9 mouse cellular contexts compared by ENCODE assay signal in genomic region chr9:22226389-22226673, GRCm38 (mm10). TPM values are rescaled to one million over a fixed set of nuclear protein-coding genes. Genes with fewer than 3 reads are reported as not detected.
DNase-seq lines count a peak whose midpoint lies in the region; ATAC-seq and TF ChIP-seq lines count a peak whose summit lies in the region.
"Not testable (repeated sequence)": the region's sequence is repeated elsewhere in the genome, so short reads cannot be mapped to it uniquely, and the experiment has no call there.
"Had no signal": no experiment of that assay in that cellular context is flagged by ENCODE, and none has a peak within 500 bp of the region (broad histone marks: within the 10 kb centered on the region; RNA-seq: fewer than 3 reads in every experiment).

No protein-coding gene starts in this region.

- in situ Hi-C loops in ES-E14 (cut with MboI; ENCODE audit: low sequenced_read_pairs in 2 of 2, unreplicated experiment in 2 of 2) = loop anchor here in 1 of 2 experiments (10.0 kb wide), 1 partner anchor 442 kb away; no protein-coding TSS in a partner anchor

- H3K79me2 ChIP-seq in heart, adult 2 months (replicated peaks; ENCODE audit: control insufficient read depth, insufficient read depth, low read length) = not testable (repeated sequence)

- not testable (repeated sequence) for H3K4me1 ChIP-seq in ES-E14 (ENCODE audit: control insufficient read depth in 2 of 2, insufficient read depth in 2 of 2, low read length in 2 of 2, poor library complexity in 1 of 2); embryonic facial prominence, embryonic 14.5 days (ENCODE audit: control insufficient read depth, insufficient read depth, low read length); heart, adult 2 months (ENCODE audit: control insufficient read depth, insufficient read depth, low read length); hindbrain, embryonic 15.5 days (replicated peaks); limb, embryonic 10.5 days; lung, adult 2 months (ENCODE audit: control insufficient read depth, insufficient read depth, low read length); midbrain, postnatal 0 days (ENCODE audit: insufficient read depth, low read length); testis, adult 2 months (ENCODE audit: control insufficient read depth, insufficient read depth, low read length)

- H3K9me3 ChIP-seq in ES-E14 (ENCODE audit: control insufficient read depth, insufficient read depth, low read depth, low read length); embryonic facial prominence, embryonic 14.5 days (ENCODE audit: control insufficient read depth, low read length); hindbrain, embryonic 15.5 days; limb, embryonic 10.5 days (replicated peaks); midbrain, postnatal 0 days (ENCODE audit: low read length): not testable (repeated sequence)

- TF ChIP-seq CTCF in heart, adult 2 months (IDR thresholded peaks at IDR 0.05); lung, adult 2 months (IDR thresholded peaks at IDR 0.05; ENCODE audit: insufficient read depth, low read length); midbrain, postnatal 0 days (IDR thresholded peaks at IDR 0.05); testis, adult 2 months (IDR thresholded peaks at IDR 0.05; ENCODE audit: control insufficient read depth, insufficient read depth, insufficient replicate concordance, low read depth, low read length): not testable (repeated sequence)

- peak overlapping the region; percentile 93 to 99 for H3K4me3 ChIP-seq in ES-E14 (ENCODE audit: insufficient read depth in 1 of 2, low read depth in 1 of 2, low read length in 2 of 2, poor library complexity in 1 of 2, severe bottlenecking in 1 of 2)
- peak overlapping the region; percentile 74 for H3K4me3 ChIP-seq in embryonic facial prominence, embryonic 14.5 days (ENCODE audit: low read depth, low read length)
- peak overlapping the region; percentile 66 for H3K4me3 ChIP-seq in heart, adult 2 months
- peak overlapping the region; percentile 96 for H3K4me3 ChIP-seq in hindbrain, embryonic 15.5 days
- peak overlapping the region; percentile 86 for H3K4me3 ChIP-seq in limb, embryonic 10.5 days
- H3K4me3 ChIP-seq in lung, adult 2 months (replicated peaks; ENCODE audit: extremely low read depth, low read depth, low read length) = peak overlapping the region; percentile 98
- peak overlapping the region; percentile 73; the same call in 1 of the 2 replicates for H3K4me3 ChIP-seq in midbrain, postnatal 0 days (ENCODE audit: low read depth, low read length)
- H3K4me3 ChIP-seq in testis, adult 2 months (ENCODE audit: control insufficient read depth, low read depth, low read length) = peak overlapping the region; percentile 93

- not testable (repeated sequence) for TF ChIP-seq EP300 in heart, adult 2 months (IDR thresholded peaks at IDR 0.05; ENCODE audit: insufficient read depth, low read depth, low read length)

- intact Hi-C loops in heart, adult 2 months (cut with DNase I) = loop anchor here (5.0 to 10.0 kb wide), 3 partner anchors 81 to 152 kb away; partner anchors contain the start of genes Gm49318, Zfp653 and Zfp810

- not testable (repeated sequence) for DNase-seq in ES-E14 (ENCODE audit: low read depth, low spot score); embryonic facial prominence, embryonic 14.5 days (ENCODE audit: low spot score); heart, adult 2 months; limb, embryonic 10.5 days (ENCODE audit: low spot score); lung, adult 2 months; midbrain, postnatal 0 days (ENCODE audit: low spot score)

- not testable (repeated sequence) for H3K36me3 ChIP-seq in ES-E14 (ENCODE audit: control insufficient read depth, insufficient read depth, low read length, poor library complexity, severe bottlenecking); embryonic facial prominence, embryonic 14.5 days (ENCODE audit: control insufficient read depth, insufficient read depth, low read length); heart, adult 2 months (ENCODE audit: control insufficient read depth, insufficient read depth, low read length); hindbrain, embryonic 15.5 days; limb, embryonic 10.5 days; midbrain, postnatal 0 days (ENCODE audit: insufficient read depth, low read length); testis, adult 2 months (ENCODE audit: control insufficient read depth, insufficient read depth, low read length)

- ATAC-seq in embryonic facial prominence, embryonic 14.5 days (ENCODE audit: low read depth); hindbrain, embryonic 15.5 days (ENCODE audit: low FRiP score, low read depth); midbrain, postnatal 0 days (ENCODE audit: low FRiP score): not testable (repeated sequence)

- H3K9ac ChIP-seq in ES-E14 (ENCODE audit: insufficient read depth, low read depth, low read length, poor library complexity, severe bottlenecking) = peak overlapping the region; percentile 84; the same call in 1 of the 2 replicates
- peak overlapping the region; percentile 87 for H3K9ac ChIP-seq in embryonic facial prominence, embryonic 14.5 days (ENCODE audit: low read depth, low read length)
- not testable (repeated sequence) for H3K9ac ChIP-seq in heart, adult 2 months (ENCODE audit: low read depth, low read length); midbrain, postnatal 0 days (replicated peaks; ENCODE audit: low read length, poor library complexity, severe bottlenecking)
- peak overlapping the region; percentile 65; the same call in 1 of the 2 replicates for H3K9ac ChIP-seq in hindbrain, embryonic 15.5 days

- H3K4me2 ChIP-seq in embryonic facial prominence, embryonic 14.5 days (ENCODE audit: low read depth, low read length) = peak overlapping the region; percentile 80
- H3K4me2 ChIP-seq in hindbrain, embryonic 15.5 days = peak overlapping the region; percentile 66
- H3K4me2 ChIP-seq in midbrain, postnatal 0 days (ENCODE audit: low read depth, low read length, poor library complexity, severe bottlenecking) = peak overlapping the region; percentile 72

- peak overlapping the region; percentile 94 for H3K27ac ChIP-seq in ES-E14 (ENCODE audit: insufficient read depth, low read depth, low read length, poor library complexity, severe bottlenecking)
- not testable (repeated sequence) for H3K27ac ChIP-seq in embryonic facial prominence, embryonic 14.5 days (replicated peaks; ENCODE audit: low read depth, low read length); hindbrain, embryonic 15.5 days (replicated peaks); limb, embryonic 10.5 days; midbrain, postnatal 0 days (ENCODE audit: low read depth, low read length); testis, adult 2 months (ENCODE audit: control insufficient read depth, insufficient read depth, low read depth, low read length)
- peak overlapping the region; percentile 95 for H3K27ac ChIP-seq in heart, adult 2 months

- 72% methylated on average over 7 of the region's 7 CpGs for WGBS in embryonic facial prominence, embryonic 14.5 days
- 52% methylated on average over 7 of the region's 7 CpGs for WGBS in heart, adult 2 months
- WGBS in hindbrain, embryonic 15.5 days = 77% methylated on average over 7 of the region's 7 CpGs
- 71% methylated on average over 7 of the region's 7 CpGs for WGBS in limb, embryonic 10.5 days
- 47% methylated on average over 7 of the region's 7 CpGs for WGBS in lung, adult 2 months
- WGBS in midbrain, postnatal 0 days = 71% methylated on average over 7 of the region's 7 CpGs

- TF ChIP-seq POLR2A in heart, adult 2 months (IDR thresholded peaks at IDR 0.05; ENCODE audit: insufficient read depth, low read depth, low read length); lung, adult 2 months (IDR thresholded peaks at IDR 0.05; ENCODE audit: borderline replicate concordance, extremely low read depth, low read depth, low read length); testis, adult 2 months (IDR thresholded peaks at IDR 0.05; ENCODE audit: control insufficient read depth, low read depth, low read length): not testable (repeated sequence)

- not testable (repeated sequence) for H3K27me3 ChIP-seq in embryonic facial prominence, embryonic 14.5 days (replicated peaks; ENCODE audit: control insufficient read depth, insufficient read depth, low read length); heart, adult 2 months (ENCODE audit: control insufficient read depth, insufficient read depth, low read length); hindbrain, embryonic 15.5 days; limb, embryonic 10.5 days (ENCODE audit: low read depth, poor library complexity, severe bottlenecking); midbrain, postnatal 0 days (ENCODE audit: insufficient read depth, low read length); testis, adult 2 months (ENCODE audit: control insufficient read depth, insufficient read depth, low read length)

RNA-seq across cellular contexts. Expression of gene Zfp809, which starts 0.8 kb away (rescaled TPM):
- total RNA-seq in ES-E14 (2012; rRNA removed) = 90.7 and 129 TPM in 2 replicates
- polyA plus RNA-seq in embryonic facial prominence, embryonic 14.5 days (2014; fragmentation: Nextera tagmentation; extraction: Ambion mirVana) = 16.2 and 16.3 TPM in 2 replicates
- total RNA-seq in heart, adult 2 months (2021) = 10 to 100 TPM; 33.6 to 34.2 TPM
- polyA plus RNA-seq in heart, adult 2 months (2012; rRNA removed) = 14.8 and 26.6 TPM in 2 replicates
- 9.3 and 11.2 TPM in 2 replicates for polyA plus RNA-seq in hindbrain, embryonic 15.5 days (2015; fragmentation: Nextera tagmentation; extraction: Ambion mirVana)
- 10.3 and 12.7 TPM in 2 replicates for polyA plus RNA-seq in limb, embryonic 10.5 days (2016; fragmentation: Nextera tagmentation; extraction: Ambion mirVana)
- 18.2 and 20.3 TPM in 2 replicates for polyA plus RNA-seq in lung, adult 2 months (2012; rRNA removed)
- 8.2 and 10.2 TPM in 2 replicates for total RNA-seq in midbrain, postnatal 0 days (2014; rRNA removed)
- polyA plus RNA-seq in midbrain, postnatal 0 days (2015; fragmentation: Nextera tagmentation; extraction: Ambion mirVana) = 5.8 and 6.3 TPM in 2 replicates
- polyA plus RNA-seq in testis, adult 2 months (2012; rRNA removed) = 8.5 and 9.4 TPM in 2 replicates

RNA-seq across cellular contexts. Expression of gene Zfp599, which starts 33.4 kb away (rescaled TPM):
- 9.6 and 11.3 TPM in 2 replicates for total RNA-seq in ES-E14 (2012; rRNA removed)
- 3.3 and 4.8 TPM in 2 replicates for polyA plus RNA-seq in embryonic facial prominence, embryonic 14.5 days (2014; fragmentation: Nextera tagmentation; extraction: Ambion mirVana)
- under 1 TPM; 0.34 to 0.39 TPM for total RNA-seq in heart, adult 2 months (2021)
- 0.04 and 0.12 TPM in 2 replicates for polyA plus RNA-seq in heart, adult 2 months (2012; rRNA removed)
- 7.4 and 7.7 TPM in 2 replicates for polyA plus RNA-seq in hindbrain, embryonic 15.5 days (2015; fragmentation: Nextera tagmentation; extraction: Ambion mirVana)
- polyA plus RNA-seq in limb, embryonic 10.5 days (2016; fragmentation: Nextera tagmentation; extraction: Ambion mirVana) = 8.7 and 9.5 TPM in 2 replicates
- 0.09 and 0.18 TPM in 2 replicates for polyA plus RNA-seq in lung, adult 2 months (2012; rRNA removed)
- 4.7 and 5.1 TPM in 2 replicates for total RNA-seq in midbrain, postnatal 0 days (2014; rRNA removed)
- 7.2 and 7.8 TPM in 2 replicates for polyA plus RNA-seq in midbrain, postnatal 0 days (2015; fragmentation: Nextera tagmentation; extraction: Ambion mirVana)
- polyA plus RNA-seq in testis, adult 2 months (2012; rRNA removed) = 0.02 and 0.05 TPM in 2 replicates

RNA-seq across cellular contexts. Expression of gene Zfp872, which starts 38.4 kb away (rescaled TPM):
- total RNA-seq in ES-E14 (2012; rRNA removed) = 0.22 TPM in 1 of 2 replicates, not detected in the other
- 0.22 and 0.24 TPM in 2 replicates for polyA plus RNA-seq in embryonic facial prominence, embryonic 14.5 days (2014; fragmentation: Nextera tagmentation; extraction: Ambion mirVana)
- total RNA-seq in heart, adult 2 months (2021) = under 1 TPM; 0.09 to 0.10 TPM
- polyA plus RNA-seq in heart, adult 2 months (2012; rRNA removed) = not detected in 2 replicates
- polyA plus RNA-seq in hindbrain, embryonic 15.5 days (2015; fragmentation: Nextera tagmentation; extraction: Ambion mirVana) = 0.58 and 0.79 TPM in 2 replicates
- 0.10 and 0.18 TPM in 2 replicates for polyA plus RNA-seq in limb, embryonic 10.5 days (2016; fragmentation: Nextera tagmentation; extraction: Ambion mirVana)
- polyA plus RNA-seq in lung, adult 2 months (2012; rRNA removed) = 0.10 and 0.12 TPM in 2 replicates
- 0.22 and 2.0 TPM in 2 replicates for total RNA-seq in midbrain, postnatal 0 days (2014; rRNA removed)
- polyA plus RNA-seq in midbrain, postnatal 0 days (2015; fragmentation: Nextera tagmentation; extraction: Ambion mirVana) = 0.29 and 0.31 TPM in 2 replicates
- 0.05 and 0.16 TPM in 2 replicates for polyA plus RNA-seq in testis, adult 2 months (2012; rRNA removed)
- polyA plus RNA-seq: frontal cortex, adult 2 months had no signal
